Mouse (Mus musculus) MEL (cell line): ENCODE results near the gene Syt1. TPM values are rescaled to one million over a fixed set of nuclear protein-coding genes. Genes with fewer than 3 reads are reported as not detected.

Experiments
- DNase-seq: peaks from one replicate; pipeline ENCODE4 v3.0.0; 2011; ENCODE audit warnings: low read depth, low spot score
- H3K27ac ChIP-seq: 2 replicates; pipeline ENCODE4 v1.5.1; 2012; ENCODE audit warnings: low read depth, mild to moderate bottlenecking, control low read depth, low read length, moderate library complexity; ENCODE audit not compliant: control insufficient read depth
- H3K27me3 ChIP-seq, 2 experiments: fragments of 150-350 bp in 1 of 2; sonication (generic) in 1 of 2; 2 replicates each; pipeline ENCODE4 v1.6.1; 2012; ENCODE audit warnings: low read length in 2 of 2, mild to moderate bottlenecking in 2 of 2, improper control_type of control experiment in 1 of 2, moderate library complexity in 1 of 2; ENCODE audit not compliant: insufficient read depth in 2 of 2, control insufficient read depth in 1 of 2
- H3K36me3 ChIP-seq, 2 experiments: 2 replicates each; pipeline ENCODE4 v1.6.1; 2012 to 2014; ENCODE audit warnings: low read length in 2 of 2, improper control_type of control experiment in 1 of 2, inconsistent platforms in 1 of 2, mild to moderate bottlenecking in 1 of 2; ENCODE audit not compliant: insufficient read depth in 2 of 2, control insufficient read depth in 1 of 2
- H3K4me1 ChIP-seq, 2 experiments: fragments of 150-350 bp in 1 of 2; sonication (generic) in 1 of 2; 2 replicates each; pipeline ENCODE4 v1.6.1; 2012; ENCODE audit warnings: low read length in 2 of 2, improper control_type of control experiment in 1 of 2, mild to moderate bottlenecking in 1 of 2; ENCODE audit not compliant: insufficient read depth in 2 of 2, control insufficient read depth in 1 of 2
- H3K4me3 ChIP-seq, 2 experiments: fragments of 150-350 bp in 1 of 2; sonication (generic) in 1 of 2; 2 replicates each; pipeline ENCODE4 v1.5.1; 2012; ENCODE audit warnings: low read depth in 2 of 2, low read length in 2 of 2, mild to moderate bottlenecking in 2 of 2, moderate library complexity in 2 of 2, control low read depth in 1 of 2, improper control_type of control experiment in 1 of 2; ENCODE audit not compliant: control insufficient read depth in 1 of 2, insufficient read depth in 1 of 2
- H3K79me2 ChIP-seq: 2 replicates; pipeline ENCODE4 v1.6.1; 2012; ENCODE audit warnings: mild to moderate bottlenecking, low read length, moderate library complexity; ENCODE audit not compliant: control insufficient read depth, poor library complexity, insufficient read depth
- H3K9ac ChIP-seq: 2 replicates; pipeline ENCODE4 v1.6.1; 2012; ENCODE audit warnings: low read depth, mild to moderate bottlenecking, control low read depth, low read length, moderate library complexity; ENCODE audit not compliant: control insufficient read depth, poor library complexity, severe bottlenecking
- H3K9me3 ChIP-seq: fragments of 150-350 bp; sonication (generic); replicated peaks from 2 replicates; pipeline ENCODE4 v1.6.1; 2012; ENCODE audit warnings: mild to moderate bottlenecking, low read length, improper control_type of control experiment, moderate library complexity; ENCODE audit not compliant: insufficient read depth
- BHLHE40 ChIP-seq: IDR thresholded peaks from 2 replicates; pipeline ENCODE4 v1.6.1; 2012; ENCODE audit warnings: low read depth, mild to moderate bottlenecking, inconsistent platforms, low read length, improper control_type of control experiment, borderline replicate concordance
- CHD1 ChIP-seq: IDR thresholded peaks from 2 replicates; pipeline ENCODE4 v1.6.1; 2012; ENCODE audit warnings: low read depth, mild to moderate bottlenecking, inconsistent platforms, low read length, improper control_type of control experiment
- CHD2 ChIP-seq: IDR thresholded peaks from 2 replicates; pipeline ENCODE4 v1.6.1; 2011; ENCODE audit warnings: low read length, improper control_type of control experiment
- CTCF ChIP-seq, 3 experiments: IDR thresholded peaks in 2 of 3; conservative IDR thresholded peaks in 1 of 3; 2 replicates each; pipeline ENCODE4 v1.5.1; 2011 to 2012; ENCODE audit warnings: low read length in 3 of 3, low read depth in 2 of 3, mild to moderate bottlenecking in 2 of 3, improper control_type of control experiment in 1 of 3, inconsistent platforms in 1 of 3, mixed read lengths in 1 of 3, moderate library complexity in 1 of 3; ENCODE audit not compliant: control insufficient read depth in 1 of 3, insufficient read depth in 1 of 3, poor library complexity in 1 of 3, severe bottlenecking in 1 of 3
- E2F4 ChIP-seq: IDR thresholded peaks from 2 replicates; pipeline ENCODE4 v1.6.1; 2011; ENCODE audit warnings: low read depth, low read length, improper control_type of control experiment, borderline replicate concordance
- ELF1 ChIP-seq: IDR thresholded peaks from 2 replicates; pipeline ENCODE4 v1.6.1; 2014; ENCODE audit warnings: low read depth, mild to moderate bottlenecking, inconsistent platforms, low read length, improper control_type of control experiment, moderate library complexity
- EP300 ChIP-seq, 2 experiments: IDR thresholded peaks; 2 replicates each; pipeline ENCODE4 v1.6.1; 2011; ENCODE audit warnings: improper control_type of control experiment in 2 of 2, low read length in 2 of 2, low read depth in 1 of 2, mild to moderate bottlenecking in 1 of 2
- GATA1 ChIP-seq: IDR thresholded peaks from 2 replicates; pipeline ENCODE4 v1.6.1; 2011; ENCODE audit warnings: low read depth, low read length, improper control_type of control experiment
- JUND ChIP-seq: IDR thresholded peaks from 2 replicates; pipeline ENCODE4 v1.6.1; 2011; ENCODE audit warnings: low read depth, mild to moderate bottlenecking, improper control_type of control experiment, low read length
- MAFK ChIP-seq: IDR thresholded peaks from 2 replicates; pipeline ENCODE4 v1.6.1; 2011; ENCODE audit warnings: low read depth, mild to moderate bottlenecking, low read length, improper control_type of control experiment, borderline replicate concordance
- MAX ChIP-seq: IDR thresholded peaks from 2 replicates; pipeline ENCODE4 v1.6.1; 2011; ENCODE audit warnings: low read length, improper control_type of control experiment
- MXI1 ChIP-seq: IDR thresholded peaks from 2 replicates; pipeline ENCODE4 v1.6.1; 2011; ENCODE audit warnings: mild to moderate bottlenecking, low read depth, low read length, improper control_type of control experiment
- MYB ChIP-seq: IDR thresholded peaks from 2 replicates; pipeline ENCODE4 v1.6.1; 2011; ENCODE audit warnings: mild to moderate bottlenecking, low read depth, low read length, improper control_type of control experiment
- MYC ChIP-seq: IDR thresholded peaks from 2 replicates; pipeline ENCODE4 v1.6.1; 2011; ENCODE audit warnings: low read depth, mild to moderate bottlenecking, low read length, improper control_type of control experiment, moderate library complexity
- NELFE ChIP-seq: IDR thresholded peaks from 2 replicates; pipeline ENCODE4 v1.6.1; 2011; ENCODE audit warnings: low read depth, low read length, improper control_type of control experiment
- POLR2A ChIP-seq, 2 experiments: IDR thresholded peaks; 2 replicates each; pipeline ENCODE4 v1.6.1; 2011 to 2012; ENCODE audit warnings: low read length in 2 of 2, mild to moderate bottlenecking in 2 of 2, control low read depth in 1 of 2, improper control_type of control experiment in 1 of 2, low read depth in 1 of 2, moderate library complexity in 1 of 2; ENCODE audit not compliant: control insufficient read depth in 1 of 2, insufficient read depth in 1 of 2, poor library complexity in 1 of 2
- POLR2AphosphoS2 ChIP-seq: IDR thresholded peaks from 2 replicates; pipeline ENCODE4 v1.6.1; 2011; ENCODE audit warnings: low read length, improper control_type of control experiment
- POLR2AphosphoS5 ChIP-seq: IDR thresholded peaks from 2 replicates; pipeline ENCODE4 v1.6.1; 2012; ENCODE audit warnings: low read depth, borderline replicate concordance, mild to moderate bottlenecking, inconsistent platforms, low read length, moderate library complexity, mixed read lengths
- RCOR1 ChIP-seq: IDR thresholded peaks from 2 replicates; pipeline ENCODE4 v1.6.1; 2012; ENCODE audit warnings: low read depth, mild to moderate bottlenecking, inconsistent platforms, low read length, improper control_type of control experiment
- TBP ChIP-seq: IDR thresholded peaks from 2 replicates; pipeline ENCODE4 v1.8.0; 2011; ENCODE audit warnings: low read depth, low read length, improper control_type of control experiment
- USF2 ChIP-seq, 2 experiments: IDR thresholded peaks; 2 replicates each; pipeline ENCODE4 v1.6.1; 2011 to 2012; ENCODE audit warnings: improper control_type of control experiment in 2 of 2, low read length in 2 of 2, borderline replicate concordance in 1 of 2, inconsistent platforms in 1 of 2, low read depth in 1 of 2, mild to moderate bottlenecking in 1 of 2; ENCODE audit not compliant: insufficient read depth in 1 of 2
- ZC3H11A ChIP-seq: IDR thresholded peaks from 2 replicates; pipeline ENCODE4 v1.6.1; 2012; ENCODE audit warnings: low read depth, mild to moderate bottlenecking, inconsistent platforms, low read length, improper control_type of control experiment
- ZKSCAN1 ChIP-seq: IDR thresholded peaks from 2 replicates; pipeline ENCODE4 v1.6.1; 2012; ENCODE audit warnings: low read depth, mild to moderate bottlenecking, inconsistent platforms, low read length, improper control_type of control experiment, moderate library complexity
- ZMIZ1 ChIP-seq: IDR thresholded peaks from 2 replicates; pipeline ENCODE4 v1.6.1; 2012; ENCODE audit warnings: low read depth, mild to moderate bottlenecking, inconsistent platforms, low read length, improper control_type of control experiment, moderate library complexity
- polyA plus RNA-seq, 2 experiments: library from polyadenylated mRNA; stranded (reverse) in 1 of 2; unstranded in 1 of 2; fragments of >175 nt in 1 of 2; fragments of >200 nt in 1 of 2; gene quantifications; 2 replicates each; pipeline versions ENCODE4 v1.2.1 to v1.2.4; 2012; ENCODE audit warnings: low replicate concordance in 2 of 2, low read depth in 1 of 2; ENCODE audit not compliant: insufficient read length in 2 of 2, insufficient read depth in 1 of 2, missing spikeins in 1 of 2
- total RNA-seq: library from RNA; depleted of rRNA; stranded (reverse); fragments of 300-350 nt; gene quantifications from 2 replicates; pipeline ENCODE4 v1.2.3, GENCODE M21; 2012

Syt1 gene
- total and polyA plus RNA-seq, 3 experiments = not detected

- H3K27ac ChIP-seq = no peak overlapping the region
- no peak overlapping the region for H3K4me3 ChIP-seq
- no peaks in the 10 kb centered on the region for H3K79me2 ChIP-seq
- H3K9me3 ChIP-seq = no peaks in the 10 kb centered on the region
- no peaks in the 10 kb centered on the region for H3K36me3 ChIP-seq
- no peak overlapping the region for H3K9ac ChIP-seq
- DNase-seq = no peak
- TF ChIP-seq MAX (no peak), EP300 (IDR thresholded peaks at IDR 0.05; ENCODE audit: low read depth in 1 of 2, low read length in 2 of 2) (no peak), TBP (no peak), MYB (no peak), POLR2AphosphoS2 (no peak), BHLHE40 (no peak), RCOR1 (no peak), JUND (no peak), MXI1 (no peak), USF2 (IDR thresholded peaks at IDR 0.05; ENCODE audit: borderline replicate concordance in 1 of 2, insufficient read depth in 1 of 2, low read depth in 1 of 2, low read length in 2 of 2) (no peak), ZKSCAN1 (no peak), CHD2 (no peak), POLR2A (IDR thresholded peaks at IDR 0.05; ENCODE audit: control insufficient read depth in 1 of 2, insufficient read depth in 1 of 2, low read depth in 1 of 2, low read length in 2 of 2, poor library complexity in 1 of 2) (no peak), GATA1 (no peak), POLR2AphosphoS5 (no peak), E2F4 (no peak)
- H3K27me3 ChIP-seq = no peaks in the 10 kb centered on the region
- H3K4me1 ChIP-seq = no peaks in the 10 kb centered on the region
Measured at GRCm38 (mm10) chr10:108892441-108892840, 118.3 kb downstream of the Syt1 start.

- Histone ChIP-seq H3K79me2 (no peaks in the 10 kb centered on the region), H3K27me3 (no peaks in the 10 kb centered on the region), H3K36me3 (no peaks in the 10 kb centered on the region), H3K9ac (no peak overlapping the region), H3K4me1 (no peaks in the 10 kb centered on the region), H3K4me3 (no peak overlapping the region), H3K27ac (no peak overlapping the region), H3K9me3 (no peaks in the 10 kb centered on the region)
- TF ChIP-seq BHLHE40 (no peak), ZC3H11A (no peak), MAFK (no peak), E2F4 (no peak), CHD1 (no peak), ELF1 (no peak), POLR2AphosphoS2 (no peak), NELFE (no peak), POLR2A (IDR thresholded peaks at IDR 0.05; ENCODE audit: control insufficient read depth in 1 of 2, insufficient read depth in 1 of 2, low read depth in 1 of 2, low read length in 2 of 2, poor library complexity in 1 of 2) (no peak), EP300 (IDR thresholded peaks at IDR 0.05; ENCODE audit: low read depth in 1 of 2, low read length in 2 of 2) (no peak), CTCF (IDR thresholded peaks at IDR 0.05 in 2 of 3, conservative IDR thresholded peaks at IDR 0.05 in 1 of 3; ENCODE audit: control insufficient read depth in 1 of 3, insufficient read depth in 1 of 3, low read depth in 2 of 3, low read length in 3 of 3, poor library complexity in 1 of 3, severe bottlenecking in 1 of 3) (no peak), MYC (no peak), JUND (no peak), ZMIZ1 (no peak), MXI1 (no peak)
- DNase-seq = no peak
Measured at GRCm38 (mm10) chr10:108889084-108889483, 121.7 kb downstream of the Syt1 start.
